Mouse (Mus musculus): ENCODE data around the gene Cuta.

Gene Cuta

GRCm38 (mm10) chr17:26953726-26954125 lies 14.4 kb upstream of the Cuta start:
- DNase-seq = peak; percentile 25

DNA sequence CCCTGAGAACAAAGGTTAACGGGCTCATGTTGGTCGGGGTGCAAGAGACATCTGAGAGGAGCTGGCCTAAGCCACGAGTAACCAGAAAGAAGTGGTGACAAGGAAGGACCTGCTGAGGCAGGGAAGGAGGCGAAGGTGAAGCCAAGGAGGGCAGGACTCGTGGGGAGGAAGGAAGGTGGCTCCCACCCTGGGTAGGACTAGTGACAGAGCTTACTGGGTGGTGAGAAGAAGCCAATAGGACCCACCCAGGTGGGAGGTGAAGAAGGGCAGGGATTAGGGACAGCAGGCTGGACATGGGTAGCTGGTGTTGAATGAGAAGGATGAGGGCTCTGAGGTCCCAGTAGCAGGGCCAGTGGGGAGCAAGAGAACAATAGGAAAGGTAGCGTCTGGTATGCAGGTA lies 13.8 kb upstream of the Cuta start:
- DNase-seq = no peak

GRCm38 (mm10) chr17:26951952-26952877 lies 12.8 kb upstream of the Cuta start:
- peak; percentile 37 for DNase-seq

DNA sequence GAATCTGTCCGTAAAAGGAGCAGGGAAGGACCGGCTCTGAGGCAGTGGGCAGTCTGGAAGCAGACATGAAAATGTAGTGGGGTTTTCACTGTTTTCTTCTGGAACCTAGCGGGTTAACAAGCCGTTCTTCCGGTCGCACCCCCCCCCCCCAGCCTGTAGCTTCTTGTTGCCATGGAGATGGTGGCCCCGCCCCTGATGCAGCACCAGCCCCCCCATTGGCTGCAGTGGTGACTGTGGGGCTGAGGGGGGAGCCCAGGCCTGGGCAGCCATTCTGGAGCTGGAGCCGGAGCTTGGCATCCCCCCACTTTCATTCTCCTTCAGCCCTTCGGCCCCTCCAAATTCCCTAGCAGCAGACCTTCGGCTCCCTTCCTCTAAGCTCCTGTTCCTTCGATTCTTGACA lies 12.0 kb upstream of the Cuta start:
- peak; percentile 91 for DNase-seq

DNA sequence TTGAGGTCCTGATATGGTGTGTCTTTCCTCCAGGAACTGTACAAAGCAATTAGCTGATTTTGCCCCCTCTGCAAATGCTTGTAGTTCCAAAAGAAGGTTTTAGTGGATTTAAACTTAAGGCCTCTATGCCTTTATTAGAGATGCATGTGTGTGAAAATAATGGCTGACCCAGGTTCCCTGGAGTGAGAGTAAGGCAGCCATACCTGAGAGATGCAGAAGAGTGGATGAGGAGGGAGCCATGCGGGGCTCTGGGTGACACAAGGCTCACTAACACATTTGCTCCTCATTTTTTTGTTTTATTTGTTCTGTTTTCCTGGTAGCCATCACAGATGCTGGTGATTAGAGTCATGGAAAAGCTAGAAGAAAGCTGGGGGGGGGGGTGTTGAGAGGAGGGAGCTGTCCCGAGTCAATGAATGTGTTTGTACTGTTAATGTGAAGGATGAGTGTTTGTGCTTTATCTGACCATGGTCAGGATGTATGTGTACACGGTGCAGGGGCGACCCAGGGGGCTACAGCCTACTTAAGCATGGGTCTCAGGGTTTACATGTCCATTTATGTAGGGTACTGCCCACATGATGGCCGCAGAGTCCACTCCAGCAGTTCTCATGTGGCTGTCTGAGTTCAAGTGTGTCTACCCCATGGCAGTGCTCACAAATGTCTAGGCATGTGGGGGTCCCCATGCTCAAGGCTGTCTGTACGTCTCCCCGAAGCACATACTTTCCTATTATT lies 11.4 kb upstream of the Cuta start:
- no peak for DNase-seq

- peak; percentile 9 for DNase-seq
These were observed 10.5 kb upstream of the Cuta start for GRCm38 (mm10) chr17:26949866-26950265.

GRCm38 (mm10) chr17:26949051-26949577 lies 9.7 kb upstream of the Cuta start:
- DNase-seq = peak; percentile 58

DNA sequence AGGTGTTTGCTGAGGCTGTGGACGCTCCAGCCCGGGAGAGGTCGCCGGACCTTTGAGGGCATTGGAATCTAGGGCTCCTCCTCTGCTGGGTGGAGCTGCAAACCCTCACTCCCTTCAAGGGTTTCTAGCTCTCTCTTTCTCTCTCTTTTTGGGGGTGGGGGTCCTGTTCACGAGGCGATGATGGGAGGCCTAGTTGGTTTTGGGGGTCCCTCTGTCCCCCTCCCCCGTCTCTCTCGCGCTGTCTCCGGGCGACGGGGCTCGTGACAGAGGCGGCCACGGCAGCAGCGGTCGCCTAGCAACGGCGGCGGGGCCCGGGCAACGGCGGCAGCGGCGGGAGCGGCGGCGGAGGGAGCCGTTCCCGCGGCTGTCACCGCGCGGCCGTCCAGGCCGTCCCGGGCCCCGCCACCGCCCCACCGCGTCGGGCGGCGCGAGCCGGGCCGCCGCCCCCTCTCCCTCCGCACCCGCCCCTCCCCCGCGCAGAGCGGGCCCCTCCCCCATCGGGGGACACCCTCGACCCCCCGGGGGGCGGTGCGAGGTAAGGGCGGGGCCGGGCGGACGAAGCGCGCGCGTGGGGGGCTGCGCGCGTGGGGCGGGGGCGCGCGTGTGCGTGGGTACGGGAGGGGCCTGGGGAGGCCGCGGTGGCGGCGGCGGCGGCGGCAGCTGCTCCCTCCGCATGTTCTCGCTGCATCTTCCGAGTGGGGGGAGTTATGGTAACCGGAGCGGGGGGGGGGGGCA lies 9.1 kb upstream of the Cuta start:
- DNase-seq = peak; percentile 75

- peak; percentile 30 for DNase-seq
These were observed 8.1 kb upstream of the Cuta start for GRCm38 (mm10) chr17:26947231-26948100.

GRCm38 (mm10) chr17:26946567-26946966 lies 7.2 kb upstream of the Cuta start:
- peak; percentile 76 for DNase-seq

DNA sequence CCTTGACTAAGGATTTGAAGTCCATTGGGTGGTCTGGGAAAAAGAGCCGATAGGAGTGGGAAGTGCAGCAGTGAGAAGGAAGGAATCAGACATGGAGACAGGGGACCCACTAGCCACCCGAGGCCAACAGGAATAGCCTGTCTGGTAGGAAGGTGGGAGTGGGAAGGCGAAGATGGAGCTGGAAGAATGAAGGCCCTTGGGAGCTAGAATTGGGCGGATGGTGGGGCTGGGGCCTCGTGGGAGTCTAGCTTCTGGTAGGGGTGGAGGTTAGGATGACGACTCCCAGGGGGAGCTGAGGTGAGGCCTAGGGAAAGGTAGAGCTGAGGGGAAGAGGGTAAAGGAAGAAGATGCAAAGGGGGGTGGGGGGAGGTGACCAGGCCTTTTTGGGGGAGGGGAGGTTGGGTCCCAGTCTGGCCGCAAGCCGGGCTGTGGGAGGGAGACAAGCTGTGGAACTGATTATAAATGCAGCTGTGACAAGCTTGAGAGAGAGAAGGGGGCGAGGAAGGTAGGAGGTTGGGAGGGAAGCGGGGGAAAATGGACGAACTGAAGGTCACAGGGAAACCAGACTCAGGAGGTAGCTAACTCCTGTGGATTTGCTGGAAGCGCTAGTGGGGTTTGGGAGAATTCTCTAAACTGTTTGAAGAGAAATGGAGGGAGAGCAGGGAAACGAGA lies 6.6 kb upstream of the Cuta start:
- DNase-seq = peak; percentile 42

- peak; percentile 32 for DNase-seq
These were observed 2.6 kb upstream of the Cuta start for GRCm38 (mm10) chr17:26941841-26942570.

DNA sequence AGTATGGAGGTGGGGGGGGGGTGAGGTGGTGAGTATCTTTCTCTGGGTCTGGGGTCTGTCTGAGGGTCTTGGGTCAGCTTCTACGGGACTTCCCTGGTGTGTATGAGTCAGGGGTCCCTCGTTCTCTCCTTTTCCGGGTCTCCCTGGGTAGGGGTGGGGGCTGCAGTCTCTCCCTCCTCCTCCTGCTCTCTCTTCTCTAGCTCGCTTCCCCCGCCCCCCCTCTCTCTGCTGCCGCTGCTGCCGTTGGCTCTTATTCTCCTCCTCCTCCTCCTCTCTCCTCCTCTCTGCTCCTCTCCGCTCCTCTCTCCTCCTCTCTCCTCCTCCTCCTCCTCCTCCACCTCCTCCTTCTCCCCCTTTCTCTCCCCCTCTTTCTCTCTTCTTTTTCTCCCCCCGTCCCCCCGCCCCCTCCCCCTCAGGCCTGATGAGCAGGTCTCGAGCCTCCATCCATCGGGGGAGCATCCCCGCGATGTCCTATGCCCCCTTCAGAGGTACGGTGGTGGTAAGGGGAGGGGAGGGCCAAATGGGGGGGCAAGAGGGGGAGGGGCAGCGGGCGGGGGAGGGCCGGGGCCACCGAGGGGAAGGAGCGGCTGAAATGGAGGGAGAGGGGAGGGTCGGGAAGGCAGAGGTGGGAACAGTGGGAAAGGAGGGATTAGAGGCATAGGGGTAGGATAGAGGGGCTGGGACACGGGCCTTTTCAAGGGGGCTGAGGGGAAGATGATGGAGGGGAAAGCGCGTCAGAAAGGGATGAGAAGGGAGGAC lies 1.8 kb upstream of the Cuta start, which contains the start of gene Syngap1:
Gene Syngap1 (plus strand): TSS at position 223 of the 759 bp plus-strand sequence.
- DNase-seq = peak; percentile 74

- no peak for DNase-seq
These were observed 568 bp upstream of the Cuta start for GRCm38 (mm10) chr17:26939973-26940300.

DNA sequence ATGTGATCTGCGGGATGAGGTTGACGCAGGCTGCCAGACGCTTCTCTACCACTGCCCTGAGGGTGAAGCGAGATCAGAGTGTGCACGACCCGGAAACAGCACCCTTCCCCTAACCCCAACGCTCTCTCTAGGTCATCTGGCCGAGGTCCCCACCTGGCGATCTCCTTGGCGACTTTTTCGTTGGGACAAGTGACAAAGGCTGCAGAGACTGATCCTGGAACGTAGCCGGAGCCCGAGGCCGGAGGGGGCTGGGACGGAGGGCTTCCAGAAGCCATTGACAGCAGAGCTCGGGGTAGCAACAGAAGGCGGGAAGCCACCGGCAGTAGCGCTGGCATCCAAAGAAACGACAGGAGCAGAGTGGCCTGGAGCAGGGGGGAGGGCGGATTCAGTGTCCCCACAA lies 638 bp downstream of the Cuta start:
- no peak for DNase-seq

DNA sequence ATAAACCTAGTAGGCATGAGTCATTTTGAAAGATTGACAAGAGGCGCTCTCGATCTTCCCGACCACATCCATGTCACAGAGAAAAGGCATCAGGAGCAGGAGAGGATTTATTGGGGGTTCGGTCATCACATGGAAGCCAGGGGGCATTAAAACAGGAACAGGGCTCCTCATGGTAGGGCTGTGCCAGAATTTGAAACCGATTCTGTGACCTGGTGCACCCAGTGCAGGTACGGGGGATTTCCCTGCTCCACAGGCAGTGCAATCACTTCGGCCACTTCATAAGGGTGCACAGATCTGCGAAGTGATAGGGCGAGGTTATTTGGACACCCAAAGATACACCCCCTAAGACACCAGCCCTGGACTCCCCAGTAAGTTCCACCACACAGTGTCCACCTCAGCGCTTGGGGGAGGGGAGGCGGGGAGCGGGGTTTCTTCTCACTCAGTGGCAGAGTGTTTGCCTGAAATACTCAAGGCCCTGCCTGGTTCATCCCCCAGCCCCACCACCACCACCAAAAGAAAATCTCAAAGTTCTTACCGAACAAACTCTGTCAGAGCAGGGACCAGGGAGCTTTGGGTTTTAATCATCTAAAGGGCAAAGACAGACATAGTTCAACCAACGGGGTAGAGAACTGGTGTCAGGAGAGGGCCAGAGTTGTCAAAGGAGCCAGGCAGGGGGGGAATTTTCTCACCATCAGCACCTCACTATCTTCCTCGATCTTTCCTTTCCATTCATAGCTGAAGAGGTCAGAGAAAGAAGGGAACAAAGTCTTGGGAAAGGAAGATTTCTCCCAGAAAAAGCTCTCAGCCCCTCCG lies 1.3 kb downstream of the Cuta start:
- no peak for DNase-seq

DNA sequence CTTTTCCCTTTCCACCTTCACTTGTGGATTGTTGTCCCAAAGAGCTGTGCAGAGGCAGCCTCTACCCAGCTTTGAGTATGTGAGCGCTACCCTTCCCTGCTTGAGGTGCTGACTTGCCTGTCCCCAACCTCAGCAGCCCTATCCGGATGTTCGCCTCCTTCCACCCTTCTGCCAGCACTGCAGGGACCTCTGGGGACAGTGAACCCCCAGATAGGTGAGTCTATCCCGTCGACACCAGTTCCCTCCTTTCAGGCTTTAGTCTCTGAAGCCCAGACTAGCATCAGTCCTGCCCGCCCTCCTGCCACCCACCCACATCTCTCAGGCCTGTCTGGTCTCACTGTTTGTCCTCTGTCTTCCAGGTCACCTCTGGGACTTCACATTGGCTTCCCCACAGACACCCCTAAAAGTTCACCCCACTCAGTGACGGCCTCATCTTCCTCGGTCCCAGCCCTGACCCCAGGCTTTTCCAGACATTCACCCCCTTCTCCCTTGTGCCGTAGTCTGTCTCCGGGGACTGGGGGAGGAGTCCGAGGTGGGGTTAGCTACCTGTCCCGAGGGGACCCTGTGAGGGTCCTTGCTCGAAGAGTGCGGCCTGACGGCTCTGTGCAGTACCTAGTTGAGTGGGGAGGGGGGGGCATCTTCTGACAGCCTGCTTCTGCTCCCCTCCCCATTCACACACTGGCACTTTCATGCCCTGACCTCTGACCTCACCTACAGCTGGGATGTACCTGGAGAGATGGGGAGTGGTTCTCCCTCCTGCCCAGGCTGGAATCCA lies 2.3 kb downstream of the Cuta start:
- no peak for DNase-seq

GRCm38 (mm10) chr17:26936453-26936852 lies 2.9 kb downstream of the Cuta start:
- DNase-seq = no peak
